Mouse (Mus musculus): Measurements from ENCODE around the gene Cldn5. TPM values are rescaled to one million over a fixed set of nuclear protein-coding genes. Genes with fewer than 3 reads are reported as not detected.

The Cldn5 gene
- polyA plus RNA-seq, 1 experiment: 10.4 TPM

DNA sequence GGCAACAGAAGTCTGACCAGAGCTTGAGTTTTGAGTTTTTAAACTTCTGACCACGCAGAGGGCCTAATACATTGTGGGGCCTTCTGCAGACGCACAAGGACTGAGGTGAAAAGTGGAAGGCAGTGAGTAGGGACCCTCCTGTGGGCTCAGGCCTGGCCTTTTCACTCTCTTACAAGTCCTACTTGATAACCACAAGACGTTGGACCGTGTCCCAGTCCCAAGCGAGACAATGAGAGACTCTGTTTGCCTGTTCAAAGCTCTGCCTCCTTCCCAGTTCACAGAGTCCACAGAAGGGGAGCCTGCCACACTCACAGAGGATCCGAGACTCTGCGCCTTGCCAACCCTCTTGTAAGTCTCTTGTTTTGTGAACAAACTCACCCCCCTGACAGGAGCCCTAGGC lies 20.0 kb downstream of the Cldn5 start:
- TF ChIP-seq POLR2A (IDR thresholded peaks at IDR 0.05; ENCODE audit: borderline replicate concordance, control insufficient read depth, low read depth, low read length) (no peak), CTCF (IDR thresholded peaks at IDR 0.05; ENCODE audit: control insufficient read depth, insufficient read depth, low read length) (no peak)
- 87% methylated on average over 7 of the region's 7 CpGs for WGBS
- H3K4me1 ChIP-seq (ENCODE audit: control insufficient read depth, insufficient read depth, low read length): no peaks in the 10 kb centered on the region

DNA sequence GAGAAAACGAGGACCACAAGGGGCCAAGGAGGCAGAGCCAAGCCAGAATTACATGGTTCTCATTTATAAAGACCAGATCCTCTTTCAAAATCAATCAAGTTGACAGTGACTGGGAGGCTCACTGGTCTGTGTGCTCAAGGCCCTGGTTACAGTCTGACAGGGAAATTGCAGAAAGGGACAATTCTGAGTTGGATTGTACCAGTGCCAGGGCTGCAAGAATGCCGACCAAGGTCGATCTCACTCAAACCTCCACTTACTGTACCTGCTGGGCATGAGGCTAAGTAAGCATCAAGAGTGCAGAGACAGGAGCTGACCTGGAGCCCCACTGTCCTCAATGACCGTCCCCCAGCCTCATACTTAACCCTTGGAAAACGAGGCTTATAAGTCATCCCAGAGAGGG lies 21.5 kb downstream of the Cldn5 start:
- Histone ChIP-seq H3K4me3 (replicated peaks; ENCODE audit: control insufficient read depth, low read depth, low read length) (no peak overlapping the region), H3K27ac (ENCODE audit: control insufficient read depth, insufficient read depth, low read depth, low read length, poor library complexity) (no peak overlapping the region), H3K4me1 (ENCODE audit: control insufficient read depth, insufficient read depth, low read length) (no peaks in the 10 kb centered on the region)
- TF ChIP-seq CTCF (IDR thresholded peaks at IDR 0.05; ENCODE audit: control insufficient read depth, insufficient read depth, low read length) (no peak), POLR2A (IDR thresholded peaks at IDR 0.05; ENCODE audit: borderline replicate concordance, control insufficient read depth, low read depth, low read length) (no peak)
- WGBS: 91% methylated on average over 5 of the region's 5 CpGs

More for the DNA sequence above, 20.0 kb downstream of the Cldn5 start:
- Histone ChIP-seq H3K4me3 (replicated peaks; ENCODE audit: control insufficient read depth, low read depth, low read length) (no peak overlapping the region), H3K27ac (ENCODE audit: control insufficient read depth, insufficient read depth, low read depth, low read length, poor library complexity) (no peak overlapping the region)

DNA sequence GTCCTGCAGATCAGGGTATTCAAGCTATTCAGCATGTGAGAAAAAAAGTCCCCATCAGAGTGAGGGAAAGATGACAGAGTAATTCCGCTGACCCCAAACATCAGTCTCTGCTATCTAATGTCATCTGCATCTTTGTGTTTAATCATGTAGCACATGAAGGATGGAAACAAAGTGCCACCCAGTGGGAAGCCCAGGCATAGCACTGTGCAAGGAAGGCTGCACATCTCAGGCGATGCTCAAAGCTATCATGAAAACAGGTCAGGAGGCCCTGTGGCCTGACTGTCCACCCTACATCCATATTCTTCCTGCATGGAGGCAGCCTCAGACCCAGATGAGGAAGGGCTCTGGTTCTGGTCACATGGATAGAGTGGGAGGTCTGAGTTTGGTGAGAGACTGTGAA lies 22.2 kb downstream of the Cldn5 start:
- H3K27ac ChIP-seq (ENCODE audit: control insufficient read depth, insufficient read depth, low read depth, low read length, poor library complexity): no peak overlapping the region
- TF ChIP-seq POLR2A (IDR thresholded peaks at IDR 0.05; ENCODE audit: borderline replicate concordance, control insufficient read depth, low read depth, low read length) (no peak), CTCF (IDR thresholded peaks at IDR 0.05; ENCODE audit: control insufficient read depth, insufficient read depth, low read length) (0 out of 2 replicates have a peak, but pooled peaks have one; percentile 12)
- WGBS: 91% methylated on average over 2 of the region's 2 CpGs
- H3K4me1 ChIP-seq (ENCODE audit: control insufficient read depth, insufficient read depth, low read length): no peaks in the 10 kb centered on the region
- H3K4me3 ChIP-seq (replicated peaks; ENCODE audit: control insufficient read depth, low read depth, low read length): no peak overlapping the region

DNA sequence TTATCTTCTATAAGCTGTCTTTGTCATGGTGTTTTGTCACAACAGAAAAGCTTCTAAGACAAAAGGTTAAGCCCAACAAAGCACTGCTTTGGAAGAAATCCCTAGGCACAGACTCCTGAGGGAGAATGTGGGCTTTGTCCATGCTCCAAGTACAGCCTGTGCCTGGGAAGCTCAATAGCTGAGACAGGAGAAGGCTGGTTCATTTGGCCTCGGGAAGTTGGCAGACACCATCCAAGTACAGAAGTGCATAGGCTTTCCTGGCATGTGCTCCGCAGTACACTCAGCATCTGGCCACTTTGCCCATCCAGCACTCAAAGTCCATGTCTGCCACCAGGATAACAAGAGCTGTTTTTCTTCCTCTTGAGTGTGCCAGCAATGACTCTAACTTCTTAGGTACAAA lies 29.1 kb downstream of the Cldn5 start:
- Histone ChIP-seq H3K4me3 (replicated peaks; ENCODE audit: control insufficient read depth, low read depth, low read length) (no peak overlapping the region), H3K27ac (ENCODE audit: control insufficient read depth, insufficient read depth, low read depth, low read length, poor library complexity) (no peak overlapping the region), H3K4me1 (ENCODE audit: control insufficient read depth, insufficient read depth, low read length) (no peaks in the 10 kb centered on the region; the same call in none of the 2 replicates)
- no peak for TF ChIP-seq POLR2A (IDR thresholded peaks at IDR 0.05; ENCODE audit: borderline replicate concordance, control insufficient read depth, low read depth, low read length)
- no peak for TF ChIP-seq CTCF (IDR thresholded peaks at IDR 0.05; ENCODE audit: control insufficient read depth, insufficient read depth, low read length)
- WGBS: 94% methylated on average over 2 of the region's 2 CpGs

DNA sequence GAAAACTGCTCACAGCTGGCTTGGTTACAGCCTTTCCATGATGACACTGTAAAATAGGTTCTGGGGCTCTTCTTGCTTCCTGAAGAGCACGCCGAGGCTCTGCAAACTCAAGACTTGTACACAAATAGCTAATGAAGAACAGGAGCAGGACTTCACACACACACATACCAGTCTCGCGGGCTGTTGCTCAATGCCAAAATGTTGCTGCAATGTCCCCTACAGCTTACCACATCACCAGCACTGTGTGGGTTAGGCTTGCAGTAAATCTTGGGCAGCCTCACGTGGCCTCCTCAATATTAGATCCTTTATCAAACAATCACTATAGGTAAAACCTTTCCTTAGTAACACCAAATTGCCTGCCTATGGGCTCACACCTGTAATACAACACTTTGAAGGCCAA lies 32.4 kb downstream of the Cldn5 start:
- peaks cover 2% of the 10 kb centered on the region for H3K4me1 ChIP-seq (ENCODE audit: control insufficient read depth, insufficient read depth, low read length)
- 45% methylated on average over 5 of the region's 5 CpGs for WGBS
- peak overlapping the region; percentile 67 for H3K27ac ChIP-seq (ENCODE audit: control insufficient read depth, insufficient read depth, low read depth, low read length, poor library complexity)
- peak overlapping the region; percentile 5 for H3K4me3 ChIP-seq (replicated peaks; ENCODE audit: control insufficient read depth, low read depth, low read length)
- TF ChIP-seq CTCF (IDR thresholded peaks at IDR 0.05; ENCODE audit: control insufficient read depth, insufficient read depth, low read length): no peak
- no peak for TF ChIP-seq POLR2A (IDR thresholded peaks at IDR 0.05; ENCODE audit: borderline replicate concordance, control insufficient read depth, low read depth, low read length)

DNA sequence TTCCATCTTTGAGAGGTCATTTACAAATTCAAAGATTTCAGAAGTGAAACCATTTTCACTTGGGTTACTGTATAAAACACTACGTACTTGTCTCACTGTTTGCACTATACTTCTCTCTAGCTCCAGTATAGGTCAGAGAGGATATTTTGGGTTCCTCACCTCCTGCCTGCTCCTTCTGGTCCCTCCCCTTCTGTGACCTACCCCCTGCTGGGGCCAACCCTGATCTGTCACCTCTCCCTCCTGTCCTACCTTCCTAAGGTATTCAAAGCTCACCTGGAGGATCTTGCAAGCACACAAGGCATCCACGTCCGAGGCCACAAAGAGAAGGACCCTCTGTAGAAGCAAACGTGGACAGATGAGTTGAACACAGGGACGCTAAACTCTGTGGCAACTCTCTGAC lies 34.4 kb downstream of the Cldn5 start:
- H3K27ac ChIP-seq (ENCODE audit: control insufficient read depth, insufficient read depth, low read depth, low read length, poor library complexity): peak overlapping the region; percentile 60
- H3K4me3 ChIP-seq (replicated peaks; ENCODE audit: control insufficient read depth, low read depth, low read length): peak overlapping the region; percentile 90
- TF ChIP-seq CTCF (IDR thresholded peaks at IDR 0.05; ENCODE audit: control insufficient read depth, insufficient read depth, low read length): no peak
- TF ChIP-seq POLR2A (IDR thresholded peaks at IDR 0.05; ENCODE audit: borderline replicate concordance, control insufficient read depth, low read depth, low read length): no peak
- peaks cover 2% of the 10 kb centered on the region; the same call in 1 of the 2 replicates for H3K4me1 ChIP-seq (ENCODE audit: control insufficient read depth, insufficient read depth, low read length)
- WGBS: 1% methylated on average over 5 of the region's 5 CpGs

DNA sequence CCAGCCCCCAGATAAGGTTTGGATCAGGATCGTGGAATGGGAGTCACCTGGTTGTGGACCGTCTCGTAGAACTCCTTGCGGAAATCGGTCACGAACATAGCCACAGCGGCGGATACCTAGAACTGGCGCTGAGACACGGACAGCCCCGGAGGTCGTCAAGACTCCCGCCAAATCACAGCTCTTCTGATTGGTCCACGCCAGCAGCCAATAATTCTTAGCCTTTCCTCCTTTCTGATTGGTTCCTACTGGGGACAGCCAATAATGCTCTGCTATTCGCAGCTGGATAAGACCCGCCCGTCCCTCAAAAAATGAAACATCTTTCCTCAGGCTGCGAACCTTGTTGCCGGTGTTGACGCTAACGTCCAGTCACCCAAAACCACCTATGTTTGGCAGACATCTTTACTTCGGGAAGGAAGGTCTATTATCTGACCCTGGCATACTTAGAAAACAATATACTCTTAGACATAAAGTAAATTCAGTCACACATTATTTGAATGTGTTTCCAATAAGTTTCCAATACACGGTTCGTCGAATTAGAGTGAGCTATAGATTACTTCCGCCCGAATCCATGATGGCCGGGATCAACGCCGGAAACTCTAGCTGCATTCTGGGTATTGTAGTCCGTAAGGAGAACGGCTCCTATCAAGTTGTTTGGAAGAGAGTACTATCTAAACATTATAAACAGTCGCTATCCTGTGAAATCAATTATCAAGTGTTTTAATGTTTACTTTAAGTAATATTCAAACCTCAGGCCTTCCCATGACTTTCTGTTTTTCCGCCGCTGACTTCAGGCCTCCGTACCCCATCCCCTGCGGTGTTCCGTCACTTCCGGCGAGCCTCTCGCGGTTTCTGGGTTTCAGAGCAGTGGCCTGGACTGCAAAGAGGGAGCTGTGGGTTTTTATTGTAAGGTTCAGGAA lies 35.1 kb downstream of the Cldn5 start, which contains the start of the genes Ufd1 and Cdc45:
TSS of gene Ufd1 (plus strand) at position 312 of the 917 bp plus-strand sequence.
TSS of gene Cdc45 (minus strand) at position 520 of the 917 bp plus-strand sequence.
- peak within 1 kb of the TSS; percentile 64 for H3K27ac ChIP-seq (ENCODE audit: control insufficient read depth, insufficient read depth, low read depth, low read length, poor library complexity)
- peak within 1 kb of the TSS; percentile 90 for H3K4me3 ChIP-seq (replicated peaks; ENCODE audit: control insufficient read depth, low read depth, low read length)
- H3K4me1 ChIP-seq (ENCODE audit: control insufficient read depth, insufficient read depth, low read length): peaks cover 2% of the 10 kb centered on the region; the same call in 1 of the 2 replicates
- TF ChIP-seq POLR2A (IDR thresholded peaks at IDR 0.05; ENCODE audit: borderline replicate concordance, control insufficient read depth, low read depth, low read length): peak; percentile 86
- TF ChIP-seq CTCF (IDR thresholded peaks at IDR 0.05; ENCODE audit: control insufficient read depth, insufficient read depth, low read length): no peak
- under 1% methylated on average over 42 of the region's 42 CpGs for WGBS

DNA sequence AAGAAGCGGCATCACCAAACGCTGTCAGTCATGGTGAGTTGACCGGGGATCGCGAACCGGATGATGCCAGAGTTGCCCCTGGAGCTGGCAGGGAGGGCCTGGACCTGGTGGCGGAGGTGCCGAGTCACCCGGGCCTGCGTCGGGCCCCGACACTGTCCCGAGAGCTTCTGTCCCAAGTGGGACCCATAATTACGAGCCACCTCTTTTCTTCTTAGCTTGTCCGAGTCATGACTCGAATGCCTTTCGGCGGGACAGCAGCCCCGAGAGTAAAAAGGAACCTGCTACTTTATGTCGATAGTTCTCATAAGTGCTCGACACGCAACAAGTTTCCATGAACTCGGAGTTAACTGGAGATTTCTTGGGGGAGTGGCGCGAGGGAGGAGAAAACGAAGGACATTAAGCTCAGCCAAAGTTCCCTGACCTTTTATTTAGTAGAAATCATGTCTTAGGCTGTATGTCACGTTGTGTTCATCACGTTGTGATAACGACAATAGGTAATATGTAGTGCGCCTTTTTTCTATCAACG lies 35.8 kb downstream of the Cldn5 start:
- TF ChIP-seq POLR2A (IDR thresholded peaks at IDR 0.05; ENCODE audit: borderline replicate concordance, control insufficient read depth, low read depth, low read length): no peak; the same call in 1 of the 2 replicates
- Histone ChIP-seq H3K27ac (ENCODE audit: control insufficient read depth, insufficient read depth, low read depth, low read length, poor library complexity) (peak overlapping the region; percentile 64), H3K4me1 (ENCODE audit: control insufficient read depth, insufficient read depth, low read length) (peaks cover 2% of the 10 kb centered on the region; the same call in 1 of the 2 replicates), H3K4me3 (replicated peaks; ENCODE audit: control insufficient read depth, low read depth, low read length) (peak overlapping the region; percentile 90)
- WGBS: 1% methylated on average over 31 of the region's 31 CpGs

Measured in bone marrow, adult 2 months (tissue).